9 mouse cellular contexts compared by ENCODE assay signal in the genomic region with DNA sequence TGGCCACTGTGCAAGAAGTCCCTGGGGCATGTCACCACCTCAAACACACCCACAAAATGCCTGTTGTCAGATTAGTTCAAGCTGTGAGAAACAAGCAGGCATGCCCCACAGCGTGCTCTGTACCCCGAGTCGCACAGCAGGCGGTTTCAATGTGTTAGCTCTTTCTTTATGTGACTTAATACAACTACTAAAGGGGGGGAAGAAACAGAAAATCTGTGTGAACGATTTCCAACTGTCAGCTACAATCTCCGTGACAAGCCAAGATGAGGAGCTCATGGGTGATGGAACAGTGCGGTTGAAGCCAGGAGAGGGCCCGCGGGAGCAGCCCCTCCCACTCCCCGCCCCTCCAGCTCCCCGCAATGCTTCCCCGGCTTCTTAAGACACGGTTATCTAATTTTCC.
DNase-seq lines count a peak whose midpoint lies in the region; ATAC-seq lines count a peak whose summit lies in the region.
"Had no signal": no experiment of that assay in that cellular context is flagged by ENCODE, and none has a peak within 500 bp of the region (broad histone marks: within the 10 kb centered on the region; RNA-seq: fewer than 3 reads in every experiment).

No protein-coding gene starts in this region.

- DNase-seq in heart, postnatal 36 days: no peak
- no peak for DNase-seq in intestine, embryonic 14.5 days (ENCODE audit: low spot score)
- DNase-seq in midbrain, embryonic 14.5 days: peak; percentile 44
- no peak for DNase-seq in adrenal gland, adult 18-20 months (ENCODE audit: low spot score in 2 of 2)
- no peak for DNase-seq in cerebellum, postnatal 4 days (ENCODE audit: low spot score in 2 of 2)
- DNase-seq in embryo, embryonic 10 days (ENCODE audit: low spot score): no peak

- 6% methylated on average over 13 of the region's 13 CpGs for WGBS in heart, embryonic 13.5 days
- 13% methylated on average over 13 of the region's 13 CpGs for WGBS in embryonic facial prominence, embryonic 12.5 days
- WGBS in intestine, embryonic 14.5 days: 24% methylated on average over 13 of the region's 13 CpGs
- 6% methylated on average over 13 of the region's 13 CpGs for WGBS in midbrain, embryonic 14.5 days

- H3K9me3 ChIP-seq in heart, embryonic 13.5 days: no peaks in the 10 kb centered on the region
- no peaks in the 10 kb centered on the region for H3K9me3 ChIP-seq in embryonic facial prominence, embryonic 12.5 days
- H3K9me3 ChIP-seq in intestine, embryonic 14.5 days (ENCODE audit: control insufficient read depth, low read length): no peaks in the 10 kb centered on the region
- H3K9me3 ChIP-seq in midbrain, embryonic 14.5 days (ENCODE audit: control insufficient read depth, low read length): no peaks in the 10 kb centered on the region

- H3K4me3 ChIP-seq in heart, embryonic 13.5 days: peak overlapping the region; percentile 27
- H3K4me3 ChIP-seq in embryonic facial prominence, embryonic 12.5 days: no peak overlapping the region
- H3K4me3 ChIP-seq in intestine, embryonic 14.5 days (ENCODE audit: low read depth, low read length): no peak overlapping the region; the same call in 1 of the 2 replicates
- H3K4me3 ChIP-seq in midbrain, embryonic 14.5 days (replicated peaks; ENCODE audit: low read depth, low read length): no peak overlapping the region

- H3K4me2 ChIP-seq in heart, embryonic 13.5 days: peak overlapping the region; percentile 61
- H3K4me2 ChIP-seq in embryonic facial prominence, embryonic 12.5 days (replicated peaks): peak overlapping the region; percentile 36
- H3K4me2 ChIP-seq in intestine, embryonic 14.5 days (ENCODE audit: low read length): peak overlapping the region; percentile 35
- H3K4me2 ChIP-seq in midbrain, embryonic 14.5 days (ENCODE audit: low read length): peak overlapping the region; percentile 37

- no peak overlapping the region for H3K27ac ChIP-seq in heart, embryonic 13.5 days (replicated peaks)
- peak overlapping the region; percentile 66 for H3K27ac ChIP-seq in embryonic facial prominence, embryonic 12.5 days
- H3K27ac ChIP-seq in intestine, embryonic 14.5 days (ENCODE audit: low read depth): no peak overlapping the region
- H3K27ac ChIP-seq in midbrain, embryonic 14.5 days (replicated peaks; ENCODE audit: low read depth, low read length): no peak overlapping the region

- ATAC-seq in heart, embryonic 13.5 days (ENCODE audit: extremely low read depth, insufficient number of reproducible peaks, low FRiP score, low TSS enrichment): no peak
- peak; percentile 7; the same call in 1 of the 2 replicates for ATAC-seq in embryonic facial prominence, embryonic 12.5 days (ENCODE audit: insufficient number of reproducible peaks, insufficient read depth, low FRiP score, low TSS enrichment)
- ATAC-seq in intestine, embryonic 14.5 days (replicated peaks; ENCODE audit: low FRiP score, low TSS enrichment, low read depth): no peak
- no peak for ATAC-seq in midbrain, embryonic 14.5 days (ENCODE audit: low FRiP score, low TSS enrichment)
- ATAC-seq: inflammation-experienced regulatory T-cells, adult 6 months had no signal

- intact Hi-C loops in heart, postnatal 36 days (cut with DNase I): no loop called here

- no peak overlapping the region for H3K9ac ChIP-seq in heart, embryonic 13.5 days
- no peak overlapping the region for H3K9ac ChIP-seq in embryonic facial prominence, embryonic 12.5 days
- H3K9ac ChIP-seq in intestine, embryonic 14.5 days (ENCODE audit: low read length): no peak overlapping the region
- H3K9ac ChIP-seq in midbrain, embryonic 14.5 days (replicated peaks; ENCODE audit: low read length): no peak overlapping the region; the same call in 1 of the 2 replicates

- H3K4me1 ChIP-seq in heart, embryonic 13.5 days: peaks cover 20% of the 10 kb centered on the region
- peaks cover 18% of the 10 kb centered on the region for H3K4me1 ChIP-seq in embryonic facial prominence, embryonic 12.5 days
- H3K4me1 ChIP-seq in intestine, embryonic 14.5 days (replicated peaks; ENCODE audit: control insufficient read depth, insufficient read depth, low read length): no peaks in the 10 kb centered on the region
- H3K4me1 ChIP-seq in midbrain, embryonic 14.5 days (ENCODE audit: control insufficient read depth, insufficient read depth, low read length): peaks cover 9% of the 10 kb centered on the region

- H3K36me3 ChIP-seq in heart, embryonic 13.5 days: no peaks in the 10 kb centered on the region
- no peaks in the 10 kb centered on the region for H3K36me3 ChIP-seq in embryonic facial prominence, embryonic 12.5 days
- no peaks in the 10 kb centered on the region for H3K36me3 ChIP-seq in intestine, embryonic 14.5 days (ENCODE audit: control insufficient read depth, insufficient read depth, low read length)
- no peaks in the 10 kb centered on the region for H3K36me3 ChIP-seq in midbrain, embryonic 14.5 days (ENCODE audit: control insufficient read depth, insufficient read depth, low read length)

- H3K27me3 ChIP-seq in heart, embryonic 13.5 days (replicated peaks): peaks cover 9% of the 10 kb centered on the region
- H3K27me3 ChIP-seq in embryonic facial prominence, embryonic 12.5 days: peaks cover 6% of the 10 kb centered on the region; the same call in 1 of the 2 replicates
- no peaks in the 10 kb centered on the region for H3K27me3 ChIP-seq in intestine, embryonic 14.5 days (replicated peaks; ENCODE audit: control insufficient read depth, insufficient read depth, low read length)
- H3K27me3 ChIP-seq in midbrain, embryonic 14.5 days (ENCODE audit: control insufficient read depth, insufficient read depth, low read length): 0 out of 2 replicates have a peak, but pooled peaks cover 3% of the 10 kb centered on the region
